Mouse (Mus musculus): ENCODE results near the gene Olfr332. TPM values are rescaled to one million over a fixed set of nuclear protein-coding genes. Genes with fewer than 3 reads are reported as not detected.
"Not testable (repeated sequence)": the region's sequence is repeated elsewhere in the genome, so short reads cannot be mapped to it uniquely, and the experiment has no call there.

The Olfr332 gene
- polyA plus RNA-seq (2012; rRNA removed) (not detected in 2 replicates), polyA plus RNA-seq (2014; fragmentation: Nextera tagmentation; extraction: Ambion mirVana) (not detected in 2 replicates)

DNA sequence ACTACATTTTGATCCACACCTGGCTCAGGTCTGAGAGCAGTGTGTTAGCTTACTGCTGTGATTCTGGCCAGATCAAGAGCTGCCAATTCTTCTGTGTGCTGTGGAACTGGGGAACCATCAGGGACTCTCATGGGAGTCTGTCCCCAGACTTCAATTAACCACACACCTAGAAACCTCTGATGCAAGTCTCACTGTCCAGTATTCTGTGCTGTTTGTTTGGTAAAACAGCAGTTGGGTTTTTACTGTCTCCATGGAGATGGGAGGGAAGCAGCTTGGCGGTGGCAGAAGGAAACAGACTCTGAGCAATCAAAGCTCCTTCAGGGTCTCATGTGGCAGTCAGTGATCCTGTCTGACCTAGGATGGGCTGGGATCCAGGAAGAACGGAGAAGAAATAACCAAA lies at the start of gene Olfr332:
TSS of gene Olfr332 (minus strand) at position 101 of the 400 bp plus-strand sequence.
- ATAC-seq (ENCODE audit: low FRiP score, low read depth) (no peak), DNase-seq (ENCODE audit: low spot score) (no peak)
- 68% methylated on average over 2 of the region's 2 CpGs for WGBS
- Histone ChIP-seq H3K9me3 (ENCODE audit: control insufficient read depth, low read length) (no peaks in the 10 kb centered on the region), H3K4me3 (replicated peaks; ENCODE audit: low read length) (no peak within 1 kb of the TSS), H3K4me1 (ENCODE audit: control insufficient read depth, insufficient read depth, low read length) (no peaks in the 10 kb centered on the region), H3K27me3 (ENCODE audit: control insufficient read depth, insufficient read depth, low read length) (no peaks in the 10 kb centered on the region), H3K27ac (replicated peaks; ENCODE audit: low read depth, low read length) (no peak within 1 kb of the TSS), H3K36me3 (ENCODE audit: control insufficient read depth, insufficient read depth, low read length) (no peaks in the 10 kb centered on the region), H3K4me2 (replicated peaks; ENCODE audit: low read depth, low read length, severe bottlenecking) (no peak within 1 kb of the TSS), H3K9ac (ENCODE audit: low read depth, low read length, severe bottlenecking) (no peak within 1 kb of the TSS)
- no peak for TF ChIP-seq POLR2A (IDR thresholded peaks at IDR 0.05; ENCODE audit: borderline replicate concordance, extremely low read depth, insufficient read depth, insufficient read length)

DNA sequence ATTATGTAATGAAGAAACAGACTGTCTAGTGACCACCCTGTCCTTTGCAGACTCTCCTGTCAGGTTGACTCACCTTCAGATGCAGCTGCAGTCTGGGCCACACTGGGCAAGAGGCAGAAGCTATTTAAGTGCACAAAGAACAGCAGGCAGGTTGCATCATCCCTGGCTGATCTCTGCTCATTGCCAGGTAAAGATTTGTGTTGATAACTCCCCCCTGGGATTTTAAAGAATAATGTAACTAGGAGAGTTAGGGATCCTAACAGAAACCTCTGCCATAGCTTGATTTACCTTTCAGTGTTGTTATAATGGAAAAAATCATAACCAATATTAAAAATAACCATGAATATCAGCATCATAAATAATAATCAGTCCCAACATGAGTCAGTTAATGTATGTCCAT lies 42.4 kb upstream of the Olfr332 start, which contains the start of gene Olfr330:
TSS of gene Olfr330 (minus strand) at position 101 of the 400 bp plus-strand sequence.
- not testable (repeated sequence) for ATAC-seq (ENCODE audit: low FRiP score, low read depth); H3K27me3 ChIP-seq (ENCODE audit: control insufficient read depth, insufficient read depth, low read length)

DNA sequence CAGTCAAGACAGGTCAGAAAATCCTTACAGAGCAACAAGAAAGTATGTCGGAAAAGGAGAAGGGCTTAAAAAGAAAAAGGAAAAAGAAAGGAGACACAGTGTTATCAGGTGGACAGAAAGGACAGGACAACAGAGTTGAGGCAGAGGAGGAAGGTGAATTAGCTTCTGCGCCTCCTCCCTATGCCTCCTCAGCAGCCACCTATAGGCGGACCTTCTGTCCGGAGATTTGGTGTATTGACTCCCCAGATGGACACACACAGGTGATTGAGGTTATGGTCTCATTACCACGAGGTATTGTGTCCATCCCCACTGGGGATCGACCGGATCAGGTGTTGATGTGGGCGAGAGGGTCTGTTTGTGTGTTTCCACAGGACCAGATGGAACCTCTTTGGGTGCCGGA lies 27.4 kb upstream of the Olfr332 start:
- not testable (repeated sequence) for H3K36me3 ChIP-seq (ENCODE audit: control insufficient read depth, insufficient read depth, low read length); ATAC-seq (ENCODE audit: low FRiP score, low read depth); H3K9me3 ChIP-seq (ENCODE audit: control insufficient read depth, low read length); H3K27me3 ChIP-seq (ENCODE audit: control insufficient read depth, insufficient read depth, low read length); DNase-seq (ENCODE audit: low spot score); H3K4me2 ChIP-seq (replicated peaks; ENCODE audit: low read depth, low read length, severe bottlenecking); H3K4me1 ChIP-seq (ENCODE audit: control insufficient read depth, insufficient read depth, low read length); H3K9ac ChIP-seq (ENCODE audit: low read depth, low read length, severe bottlenecking); H3K27ac ChIP-seq (replicated peaks; ENCODE audit: low read depth, low read length); H3K4me3 ChIP-seq (replicated peaks; ENCODE audit: low read length)
- WGBS: 94% methylated on average over 6 of the region's 9 CpGs

More for the DNA sequence above, 42.4 kb upstream of the Olfr332 start, which contains the start of gene Olfr330:
- not testable (repeated sequence) for H3K36me3 ChIP-seq (ENCODE audit: control insufficient read depth, insufficient read depth, low read length); H3K4me3 ChIP-seq (replicated peaks; ENCODE audit: low read length); H3K4me2 ChIP-seq (replicated peaks; ENCODE audit: low read depth, low read length, severe bottlenecking); H3K9me3 ChIP-seq (ENCODE audit: control insufficient read depth, low read length); H3K4me1 ChIP-seq (ENCODE audit: control insufficient read depth, insufficient read depth, low read length); DNase-seq (ENCODE audit: low spot score); H3K9ac ChIP-seq (ENCODE audit: low read depth, low read length, severe bottlenecking); H3K27ac ChIP-seq (replicated peaks; ENCODE audit: low read depth, low read length)

DNA sequence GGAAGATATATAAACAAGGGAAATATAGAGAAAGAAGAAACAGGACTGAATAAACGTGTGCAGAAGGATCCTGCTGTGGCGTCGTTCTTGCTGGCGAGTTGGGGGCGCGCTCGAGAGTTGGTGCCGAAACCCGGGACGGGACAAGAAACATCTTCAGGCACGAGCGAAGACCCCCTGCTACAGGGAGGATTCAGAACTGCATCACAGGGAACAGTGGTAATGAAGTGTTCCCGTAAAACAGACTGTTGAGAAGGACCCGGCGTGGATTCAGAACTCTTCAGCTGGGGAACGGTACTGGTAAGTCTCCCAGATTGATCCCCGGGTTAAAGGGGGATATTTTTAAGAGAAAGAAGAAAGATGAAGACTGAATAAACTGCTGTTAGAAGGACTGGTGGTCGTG lies 26.6 kb upstream of the Olfr332 start:
- WGBS: 94% methylated on average over 15 of the region's 18 CpGs

DNA sequence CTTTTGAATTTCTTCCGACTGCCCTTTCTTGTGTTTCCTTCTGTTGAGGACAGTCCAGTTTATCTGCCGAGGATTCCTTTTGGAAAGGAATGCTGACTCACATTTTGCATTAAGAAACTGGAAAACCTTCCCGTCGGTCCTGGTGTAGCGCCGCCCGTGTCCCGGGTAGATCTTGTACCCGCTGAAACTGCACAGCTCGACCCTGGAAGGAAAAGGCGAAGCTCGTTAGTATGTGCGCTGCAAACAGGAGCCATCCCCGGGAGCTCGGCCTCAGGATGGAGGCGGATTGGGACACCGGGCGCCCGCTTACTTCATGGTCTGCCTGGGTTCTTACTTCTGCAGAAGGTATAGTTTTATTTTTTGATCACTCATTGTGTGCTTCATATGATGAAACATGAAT lies 16.7 kb upstream of the Olfr332 start:
- H3K4me3 ChIP-seq (replicated peaks; ENCODE audit: low read length); H3K4me2 ChIP-seq (replicated peaks; ENCODE audit: low read depth, low read length, severe bottlenecking); H3K9me3 ChIP-seq (ENCODE audit: control insufficient read depth, low read length); H3K9ac ChIP-seq (ENCODE audit: low read depth, low read length, severe bottlenecking); DNase-seq (ENCODE audit: low spot score); H3K27me3 ChIP-seq (ENCODE audit: control insufficient read depth, insufficient read depth, low read length); H3K36me3 ChIP-seq (ENCODE audit: control insufficient read depth, insufficient read depth, low read length); H3K4me1 ChIP-seq (ENCODE audit: control insufficient read depth, insufficient read depth, low read length); ATAC-seq (ENCODE audit: low FRiP score, low read depth); H3K27ac ChIP-seq (replicated peaks; ENCODE audit: low read depth, low read length): not testable (repeated sequence)
- WGBS: 82% methylated on average over 19 of the region's 19 CpGs

More for the DNA sequence above, 26.6 kb upstream of the Olfr332 start:
- not testable (repeated sequence) for H3K27me3 ChIP-seq (ENCODE audit: control insufficient read depth, insufficient read depth, low read length); H3K27ac ChIP-seq (replicated peaks; ENCODE audit: low read depth, low read length); H3K4me2 ChIP-seq (replicated peaks; ENCODE audit: low read depth, low read length, severe bottlenecking); DNase-seq (ENCODE audit: low spot score); H3K9ac ChIP-seq (ENCODE audit: low read depth, low read length, severe bottlenecking); H3K36me3 ChIP-seq (ENCODE audit: control insufficient read depth, insufficient read depth, low read length); H3K9me3 ChIP-seq (ENCODE audit: control insufficient read depth, low read length); ATAC-seq (ENCODE audit: low FRiP score, low read depth); H3K4me3 ChIP-seq (replicated peaks; ENCODE audit: low read length); H3K4me1 ChIP-seq (ENCODE audit: control insufficient read depth, insufficient read depth, low read length)

DNA sequence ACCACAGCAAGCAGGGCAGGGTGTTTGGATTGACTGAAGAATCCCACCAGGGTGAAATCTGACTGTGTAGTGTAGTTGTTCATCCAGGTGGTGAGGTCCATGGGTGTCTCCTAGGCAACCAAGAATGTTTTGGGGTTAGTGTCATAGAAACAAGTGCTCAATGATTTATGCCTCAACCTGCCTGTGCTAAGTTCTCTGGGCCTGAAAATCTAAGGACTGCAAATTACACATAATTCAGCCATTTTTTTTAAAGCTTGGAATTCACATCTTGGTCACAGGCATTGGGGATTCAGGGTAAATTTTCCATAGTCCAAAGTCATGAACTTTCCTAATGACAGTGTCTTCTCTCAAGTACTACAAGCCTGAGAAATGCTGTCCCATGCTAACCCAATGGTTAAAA lies 10.1 kb upstream of the Olfr332 start, which contains the start of gene Olfr331:
TSS of gene Olfr331 (minus strand) at position 101 of the 400 bp plus-strand sequence.
- not testable (repeated sequence) for DNase-seq (ENCODE audit: low spot score); H3K27me3 ChIP-seq (ENCODE audit: control insufficient read depth, insufficient read depth, low read length); H3K4me1 ChIP-seq (ENCODE audit: control insufficient read depth, insufficient read depth, low read length); H3K4me2 ChIP-seq (replicated peaks; ENCODE audit: low read depth, low read length, severe bottlenecking); ATAC-seq (ENCODE audit: low FRiP score, low read depth); H3K36me3 ChIP-seq (ENCODE audit: control insufficient read depth, insufficient read depth, low read length); H3K9ac ChIP-seq (ENCODE audit: low read depth, low read length, severe bottlenecking); H3K9me3 ChIP-seq (ENCODE audit: control insufficient read depth, low read length); H3K27ac ChIP-seq (replicated peaks; ENCODE audit: low read depth, low read length); H3K4me3 ChIP-seq (replicated peaks; ENCODE audit: low read length)
